Mouse (Mus musculus) cerebellum, adult 2 months (tissue): ENCODE results near the gene Saxo1.

ENCODE experiments used
- CTCF ChIP-seq: fragments of 200-500 bp; IDR thresholded peaks from 2 replicates; pipeline ENCODE4 v1.5.1; 2011; ENCODE audit warnings: low read depth, mild to moderate bottlenecking, control low read depth, low read length, moderate library complexity, borderline replicate concordance; ENCODE audit not compliant: insufficient read depth
- POLR2A ChIP-seq: fragments of 200-500 bp; IDR thresholded peaks from 2 replicates; pipeline ENCODE4 v1.6.1; 2011; ENCODE audit warnings: low read length, control low read depth, borderline replicate concordance; ENCODE audit not compliant: insufficient read depth

GRCm38 (mm10) chr4:86559006-86559405 is 878 bp upstream of the Saxo1 start:
- TF ChIP-seq CTCF: no peak
- TF ChIP-seq POLR2A: no peak
